Mouse (Mus musculus) hindbrain, embryonic 11.5 days (tissue): ENCODE measurements around the gene Fanci. TPM values are rescaled to one million over a fixed set of nuclear protein-coding genes. Genes with fewer than 3 reads are reported as not detected.

Experiments
- ATAC-seq: fragments of 200-750 bp; cut with Nextera tagmentation; 2 replicates; pipeline ENCODE4 v1.8.0; 2017; ENCODE audit warnings: mild to moderate bottlenecking, moderate TSS enrichment, moderate library complexity; ENCODE audit not compliant: low FRiP score
- DNase-seq: peaks from one replicate; pipeline ENCODE4 v3.0.0-alpha.2; 2015; ENCODE audit warnings: low spot score
- H3K27ac ChIP-seq: fragments of 300-500 bp; sonication (generic); 2 replicates; pipeline ENCODE4 v1.5.1; 2014; ENCODE audit warnings: mild to moderate bottlenecking, low read depth, low read length
- H3K27me3 ChIP-seq: fragments of 300-500 bp; sonication (generic); 2 replicates; pipeline ENCODE4 v1.6.1; 2014; ENCODE audit warnings: mild to moderate bottlenecking, low read length, moderate library complexity, mixed read lengths; ENCODE audit not compliant: control insufficient read depth, insufficient read depth
- H3K36me3 ChIP-seq: fragments of 300-500 bp; sonication (generic); 2 replicates; pipeline ENCODE4 v1.6.1; 2014; ENCODE audit warnings: mild to moderate bottlenecking, low read length, moderate library complexity, mixed read lengths; ENCODE audit not compliant: control insufficient read depth, insufficient read depth
- H3K4me1 ChIP-seq: fragments of 300-500 bp; sonication (generic); replicated peaks from 2 replicates; pipeline ENCODE4 v1.6.1; 2014; ENCODE audit warnings: low read length, mixed read lengths; ENCODE audit not compliant: control insufficient read depth, insufficient read depth
- H3K4me2 ChIP-seq: fragments of 300-500 bp; sonication (generic); replicated peaks from 2 replicates; pipeline ENCODE4 v1.6.1; 2014; ENCODE audit warnings: mild to moderate bottlenecking, low read depth, low read length
- H3K4me3 ChIP-seq: fragments of 300-500 bp; sonication (generic); 2 replicates; pipeline ENCODE4 v1.5.1; 2014; ENCODE audit warnings: low read depth, low read length
- H3K9ac ChIP-seq: fragments of 300-500 bp; sonication (generic); 2 replicates; pipeline ENCODE4 v1.6.1; 2014; ENCODE audit warnings: low read depth, low read length
- H3K9me3 ChIP-seq: fragments of 300-500 bp; sonication (generic); 2 replicates; pipeline ENCODE4 v1.6.1; 2016; ENCODE audit warnings: low read length; ENCODE audit not compliant: control insufficient read depth
- WGBS: fragments of 180-500 bp; shearing (Covaris S2); extraction: QIAGEN DNeasy Blood & Tissue Kit; methylation state at CpG from one replicate; pipeline ENCODE4 v1.1.7; 2014; 5-methylcytosine and 5-hydroxymethylcytosine counted together
- polyA plus RNA-seq: library from polyadenylated mRNA; unstranded; fragments of >200 nt; fragmentation: Nextera tagmentation; extraction: Ambion mirVana; gene quantifications from 2 replicates; pipeline ENCODE4 v1.2.1, GENCODE M21; 2014

Fanci gene
- polyA plus RNA-seq, 1 experiment from 2014 or later: 11.7 TPM

DNA sequence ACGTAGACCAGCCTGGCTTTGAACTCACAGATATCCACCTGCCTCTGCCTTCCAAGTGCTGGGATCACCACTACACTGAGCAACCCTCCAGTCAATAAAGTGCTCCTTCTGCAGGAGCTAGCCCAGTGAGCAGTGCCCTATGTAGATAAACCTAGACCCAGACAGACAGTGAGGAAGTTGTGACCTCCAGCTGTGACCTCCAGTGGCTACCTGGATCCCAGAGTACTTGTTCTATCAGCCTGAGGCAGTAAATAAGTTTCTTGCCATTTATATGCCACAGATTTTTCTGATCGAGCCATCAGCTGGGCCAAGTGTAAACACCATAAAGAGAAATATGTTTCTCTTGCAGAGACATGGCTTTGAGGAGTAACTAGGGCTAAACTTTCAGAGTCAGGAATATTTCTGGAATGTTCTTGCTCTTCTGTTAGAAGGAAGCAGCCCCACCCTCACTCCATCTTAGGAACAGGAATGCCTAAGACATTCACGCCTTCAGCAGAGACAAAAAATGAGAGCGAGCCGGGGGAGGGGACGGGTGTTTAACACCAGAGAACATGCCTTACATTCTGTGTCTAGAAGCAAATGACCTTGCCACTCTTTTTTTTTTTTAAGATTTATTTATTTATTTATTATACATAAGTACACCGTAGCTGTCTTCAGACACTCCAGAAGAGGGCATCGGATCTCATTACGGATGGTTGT lies 81.9 kb downstream of the Fanci start:
- H3K27ac ChIP-seq: no peak overlapping the region
- H3K4me1 ChIP-seq: no peaks in the 10 kb centered on the region
- ATAC-seq: no peak
- no peak for DNase-seq
- no peak overlapping the region for H3K9ac ChIP-seq
- no peaks in the 10 kb centered on the region for H3K27me3 ChIP-seq
- H3K4me2 ChIP-seq: no peak overlapping the region
- H3K4me3 ChIP-seq: no peak overlapping the region
- H3K9me3 ChIP-seq: no peaks in the 10 kb centered on the region
- H3K36me3 ChIP-seq: no peaks in the 10 kb centered on the region
- WGBS: 96% methylated on average over 9 of the region's 9 CpGs

- H3K36me3 ChIP-seq: no peaks in the 10 kb centered on the region
Measured at GRCm38 (mm10) chr7:79474831-79475399, 83.2 kb downstream of the Fanci start.

GRCm38 (mm10) chr7:79486528-79486927 lies 94.8 kb downstream of the Fanci start:
- Histone ChIP-seq H3K9me3 (no peaks in the 10 kb centered on the region), H3K9ac (no peak overlapping the region), H3K27ac (no peak overlapping the region), H3K4me2 (no peak overlapping the region), H3K36me3 (no peaks in the 10 kb centered on the region), H3K27me3 (no peaks in the 10 kb centered on the region), H3K4me1 (no peaks in the 10 kb centered on the region), H3K4me3 (no peak overlapping the region)
- 61% methylated on average over 10 of the region's 10 CpGs for WGBS
- ATAC-seq (no peak), DNase-seq (no peak)

More at GRCm38 (mm10) chr7:79474831-79475399, 83.2 kb downstream of the Fanci start:
- no peak overlapping the region for H3K9ac ChIP-seq
- no peaks in the 10 kb centered on the region for H3K27me3 ChIP-seq
- no peak overlapping the region for H3K4me3 ChIP-seq
- H3K27ac ChIP-seq: no peak overlapping the region
- H3K9me3 ChIP-seq: no peaks in the 10 kb centered on the region
- WGBS: 71% methylated on average over 5 of the region's 5 CpGs
- no peak overlapping the region for H3K4me2 ChIP-seq
- no peak for ATAC-seq
- no peak for DNase-seq
- H3K4me1 ChIP-seq: no peaks in the 10 kb centered on the region

GRCm38 (mm10) chr7:79493915-79494314 lies 102.2 kb downstream of the Fanci start:
- H3K9me3 ChIP-seq: no peaks in the 10 kb centered on the region
- no peak for ATAC-seq
- H3K27ac ChIP-seq: no peak overlapping the region
- WGBS: 6% methylated on average over 8 of the region's 8 CpGs
- peak; percentile 83 for DNase-seq
- H3K9ac ChIP-seq: no peak overlapping the region
- peaks cover 4% of the 10 kb centered on the region; the same call in 1 of the 2 replicates for H3K4me1 ChIP-seq
- no peak overlapping the region for H3K4me3 ChIP-seq
- H3K27me3 ChIP-seq: peaks cover 25% of the 10 kb centered on the region
- no peaks in the 10 kb centered on the region for H3K36me3 ChIP-seq
- H3K4me2 ChIP-seq: no peak overlapping the region

DNA sequence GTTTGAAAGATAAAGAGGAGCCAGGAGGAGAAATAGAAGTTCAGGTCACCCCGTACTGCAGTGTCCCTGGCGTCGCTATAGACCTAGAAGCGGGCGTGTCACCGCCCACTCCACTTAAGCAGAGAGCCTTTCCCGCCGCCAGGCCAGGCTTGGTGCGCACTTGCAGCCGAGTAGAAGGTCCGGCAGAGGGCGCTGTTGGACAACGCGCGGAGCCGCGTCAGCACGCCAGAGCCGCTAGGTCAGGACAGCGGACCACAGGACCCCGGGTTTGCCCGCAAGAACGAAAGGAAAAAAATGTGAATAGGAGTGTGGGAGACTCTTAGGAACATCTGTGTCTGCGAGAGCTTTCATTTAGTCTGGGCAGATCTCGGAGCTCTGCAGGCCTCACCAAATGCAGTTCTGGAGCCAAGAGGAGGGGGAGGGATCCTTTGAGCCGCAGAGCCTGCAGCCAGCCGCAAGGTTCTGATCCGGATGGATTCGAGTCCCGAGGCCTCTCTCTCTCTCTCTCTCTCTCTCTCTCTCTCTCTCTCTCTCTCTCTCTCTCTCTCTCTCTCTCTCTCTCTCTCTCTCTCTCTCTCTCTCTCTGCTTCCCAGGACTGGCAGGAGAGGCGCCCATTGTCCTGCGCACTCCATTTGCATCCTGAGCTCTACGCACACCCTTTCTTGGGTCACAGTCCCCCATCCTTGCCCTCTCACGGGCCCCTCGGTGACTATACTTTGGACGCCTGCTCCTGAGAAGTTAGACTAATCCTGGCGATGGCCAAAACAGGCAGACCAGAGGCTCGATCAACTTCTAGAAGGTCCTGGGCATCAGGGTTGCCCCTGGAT lies 104.5 kb downstream of the Fanci start:
- H3K9me3 ChIP-seq: no peaks in the 10 kb centered on the region
- ATAC-seq (peak; percentile 51), DNase-seq (peak; percentile 96)
- no peaks in the 10 kb centered on the region for H3K36me3 ChIP-seq
- H3K9ac ChIP-seq: peak overlapping the region; percentile 57
- H3K27ac ChIP-seq: peak overlapping the region; percentile 93
- WGBS: under 1% methylated on average over 38 of the region's 38 CpGs
- H3K4me3 ChIP-seq: peak overlapping the region; percentile 90
- peaks cover 4% of the 10 kb centered on the region; the same call in 1 of the 2 replicates for H3K4me1 ChIP-seq
- peak overlapping the region; percentile 46 for H3K4me2 ChIP-seq
- peaks cover 44% of the 10 kb centered on the region for H3K27me3 ChIP-seq

GRCm38 (mm10) chr7:79496816-79497328 lies 105.1 kb downstream of the Fanci start:
- ATAC-seq (no peak), DNase-seq (peak; percentile 56)
- H3K4me1 ChIP-seq: peaks cover 4% of the 10 kb centered on the region; the same call in 1 of the 2 replicates
- WGBS: 5% methylated on average over 9 of the region's 9 CpGs
- H3K27ac ChIP-seq: peak overlapping the region; percentile 93
- peak overlapping the region; percentile 46 for H3K4me2 ChIP-seq
- peak overlapping the region; percentile 57 for H3K9ac ChIP-seq
- peak overlapping the region; percentile 90 for H3K4me3 ChIP-seq
- H3K9me3 ChIP-seq: no peaks in the 10 kb centered on the region
- no peaks in the 10 kb centered on the region for H3K36me3 ChIP-seq
- peaks cover 51% of the 10 kb centered on the region for H3K27me3 ChIP-seq

DNA sequence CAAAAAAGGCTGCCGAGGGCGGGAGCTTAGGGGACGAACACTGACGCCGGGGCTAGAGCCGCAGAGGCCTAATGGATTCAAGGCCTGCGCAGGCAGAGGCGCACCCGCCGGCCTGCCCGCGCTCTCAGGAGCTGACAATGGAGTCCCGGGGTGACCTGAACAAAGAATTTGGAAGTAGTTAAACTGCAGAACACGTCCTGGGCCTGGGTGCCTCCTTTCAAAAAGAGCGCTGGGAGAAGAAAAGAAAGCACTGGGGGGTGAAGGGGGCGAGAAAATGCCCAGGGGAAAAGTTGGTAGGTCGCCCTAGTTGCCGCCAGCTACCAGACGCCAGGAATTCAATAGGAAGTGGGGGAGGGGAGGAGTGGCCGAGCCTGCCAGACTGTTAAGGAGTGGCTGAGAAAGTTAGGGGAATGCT lies 106.0 kb downstream of the Fanci start:
- H3K27me3 ChIP-seq: peaks cover 59% of the 10 kb centered on the region
- peaks cover 4% of the 10 kb centered on the region; the same call in 1 of the 2 replicates for H3K4me1 ChIP-seq
- DNase-seq (peak; percentile 87), ATAC-seq (peak; percentile 66)
- H3K9me3 ChIP-seq: no peaks in the 10 kb centered on the region
- peak overlapping the region; percentile 31 for H3K4me2 ChIP-seq
- no peaks in the 10 kb centered on the region for H3K36me3 ChIP-seq
- peak overlapping the region; percentile 93 for H3K27ac ChIP-seq
- peak overlapping the region; percentile 54 for H3K9ac ChIP-seq
- peak overlapping the region; percentile 90 for H3K4me3 ChIP-seq
- under 1% methylated on average over 20 of the region's 20 CpGs for WGBS

DNA sequence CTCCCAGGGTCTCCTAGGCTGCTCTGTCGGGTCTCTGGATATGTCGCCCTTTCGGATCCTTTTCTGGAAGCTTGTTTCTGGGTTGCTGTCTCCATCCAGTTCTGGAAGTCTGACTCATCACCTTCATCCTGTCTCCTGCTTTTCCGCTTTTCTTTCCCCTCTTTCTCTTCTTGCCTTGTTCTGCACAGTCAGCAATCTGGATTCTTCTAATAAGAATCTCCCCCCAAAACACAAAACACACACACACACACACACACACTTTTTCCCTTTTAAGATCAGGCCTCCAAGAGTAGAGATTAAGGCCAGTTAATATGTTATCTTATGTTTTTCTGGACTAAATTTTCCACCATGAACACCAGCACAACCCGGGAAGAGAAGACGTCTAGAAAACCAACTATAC lies 106.6 kb downstream of the Fanci start:
- Histone ChIP-seq H3K9ac (peak overlapping the region; percentile 54), H3K4me2 (peak overlapping the region; percentile 31), H3K27ac (peak overlapping the region; percentile 93), H3K4me1 (peaks cover 4% of the 10 kb centered on the region; the same call in 1 of the 2 replicates), H3K27me3 (peaks cover 64% of the 10 kb centered on the region), H3K36me3 (no peaks in the 10 kb centered on the region), H3K9me3 (no peaks in the 10 kb centered on the region), H3K4me3 (peak overlapping the region; percentile 90)
- ATAC-seq (no peak), DNase-seq (no peak)
- WGBS: 2% methylated on average over 6 of the region's 6 CpGs
